Mouse (Mus musculus) brain, embryonic 18.5 days (tissue): Measurements from ENCODE around the gene Olfr549.

Source experiments
- DNase-seq: peaks from one replicate; pipeline ENCODE4 v3.0.0-alpha.2; 2012; ENCODE audit warnings: low read depth, low spot score

Olfr549 gene

DNA sequence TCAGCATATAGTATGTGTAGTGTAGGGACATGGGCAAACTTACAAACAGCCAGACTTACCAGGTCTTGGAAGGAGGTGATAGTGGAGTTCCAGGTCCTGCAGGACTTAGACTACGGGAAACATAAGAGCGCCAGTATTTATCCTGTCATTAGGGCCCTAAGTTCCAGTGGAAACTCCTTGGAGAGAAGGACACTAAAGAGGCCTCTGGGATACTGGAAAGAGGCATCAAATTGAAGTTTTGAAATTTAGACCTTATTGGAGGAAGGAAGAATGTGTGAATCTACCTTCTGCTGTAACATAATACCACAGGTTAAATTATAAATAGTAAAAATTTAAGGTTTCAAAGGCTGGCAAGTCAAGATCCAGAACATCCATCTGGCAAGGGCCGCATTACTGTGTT, 42.1 kb downstream of the Olfr549 start, which contains the start of gene Olfr551:
Olfr551 (minus strand) TSS at position 101 of the 400 bp plus-strand sequence.
- no peak for DNase-seq

DNA sequence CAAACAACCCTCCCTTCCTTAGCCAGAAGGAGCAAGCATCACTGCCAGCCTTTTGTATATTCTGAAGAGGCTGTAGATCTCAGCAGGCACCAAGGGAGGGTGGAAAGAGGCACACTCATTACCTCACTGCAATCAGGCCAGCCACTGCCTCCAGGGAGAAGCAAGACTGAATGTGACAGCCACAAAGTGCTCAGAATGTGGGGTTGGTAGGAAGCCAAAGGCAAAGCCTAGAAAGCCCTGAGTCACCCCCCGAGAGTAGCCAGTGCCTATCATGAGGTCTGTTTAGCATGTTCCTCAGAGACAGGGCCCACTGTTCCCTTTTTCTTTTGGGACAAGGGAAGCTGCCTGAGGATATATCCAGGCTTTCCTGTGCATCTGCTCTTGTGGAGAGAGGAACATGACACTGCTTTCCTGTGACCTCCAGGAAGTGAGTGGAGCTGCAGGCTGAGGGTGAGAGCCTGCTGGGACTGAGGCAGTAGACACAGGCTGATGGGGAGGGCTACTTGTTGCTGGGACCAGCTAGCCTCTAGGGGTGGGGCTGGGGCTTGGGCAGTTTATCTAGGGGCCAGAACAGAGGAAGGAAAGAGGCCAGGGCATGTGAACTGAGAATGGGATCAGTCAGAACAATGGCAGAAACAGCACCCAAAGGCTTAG, 47.8 kb downstream of the Olfr549 start, which contains the start of gene Olfr552:
Olfr552 (plus strand) TSS at position 393 of the 654 bp plus-strand sequence.
- no peak for DNase-seq
